Mouse (Mus musculus) heart, adult 2 months (tissue): ENCODE data around the gene Spag7. TPM values are rescaled to one million over a fixed set of nuclear protein-coding genes. Genes with fewer than 3 reads are reported as not detected.

Experiments used
- DNase-seq, 2 experiments: peaks; one replicate each; pipeline ENCODE4 v3.0.0; 2021
- H3K27ac ChIP-seq: fragments of 200-600 bp; 2 replicates; pipeline ENCODE4 v1.8.1; 2022
- H3K27me3 ChIP-seq: fragments of 200-500 bp; 2 replicates; pipeline ENCODE4 v1.6.1; 2012; ENCODE audit warnings: mild to moderate bottlenecking, low read length, inconsistent platforms, mixed read lengths; ENCODE audit not compliant: control insufficient read depth, insufficient read depth
- H3K36me3 ChIP-seq: fragments of 200-500 bp; 2 replicates; pipeline ENCODE4 v1.6.1; 2012; ENCODE audit warnings: low read length, inconsistent platforms; ENCODE audit not compliant: control insufficient read depth, insufficient read depth
- H3K4me1 ChIP-seq: fragments of 200-500 bp; 2 replicates; pipeline ENCODE4 v1.6.1; 2011; ENCODE audit warnings: low read length; ENCODE audit not compliant: control insufficient read depth, insufficient read depth
- H3K4me3 ChIP-seq: fragments of 200-600 bp; 2 replicates; pipeline ENCODE4 v1.8.1; 2022
- H3K79me2 ChIP-seq: fragments of 200-500 bp; replicated peaks from 2 replicates; pipeline ENCODE4 v1.6.1; 2012; ENCODE audit warnings: mild to moderate bottlenecking, inconsistent platforms, low read length, moderate library complexity, mixed read lengths; ENCODE audit not compliant: control insufficient read depth, insufficient read depth
- H3K9ac ChIP-seq: fragments of 200-500 bp; 2 replicates; pipeline ENCODE4 v1.6.1; 2012; ENCODE audit warnings: low read depth, mild to moderate bottlenecking, control low read depth, inconsistent platforms, low read length, mixed read lengths
- CTCF ChIP-seq: fragments of 200-600 bp; IDR thresholded peaks from 2 replicates; pipeline ENCODE4 v1.8.1; 2022; ENCODE audit warnings: antibody characterized with exemption, mild to moderate bottlenecking, moderate library complexity
- EP300 ChIP-seq: fragments of 200-500 bp; IDR thresholded peaks from 2 replicates; pipeline ENCODE4 v1.6.1; 2011; ENCODE audit warnings: low read depth, low read length, control low read depth; ENCODE audit not compliant: insufficient read depth
- POLR2A ChIP-seq: fragments of 200-500 bp; IDR thresholded peaks from 2 replicates; pipeline ENCODE4 v1.6.1; 2011; ENCODE audit warnings: mild to moderate bottlenecking, low read depth, low read length, control low read depth; ENCODE audit not compliant: insufficient read depth
- WGBS: fragments of 180-500 bp; shearing (Covaris S2); methylation state at CpG from one replicate; pipeline ENCODE4 v1.1.7; 2018; 5-methylcytosine and 5-hydroxymethylcytosine counted together
- intact Hi-C: fragments of 180-260 bp; cut with DNase I; formaldehyde crosslinking; loops from one replicate; pipeline ENCODE4 v1.15.1; 2025
- polyA plus RNA-seq: library from polyadenylated mRNA; depleted of rRNA; stranded (reverse); fragments of >200 nt; gene quantifications from 2 replicates; pipeline ENCODE4 v1.2.3, GENCODE M21; 2012
- total RNA-seq, 2 experiments: library from RNA; stranded (reverse); gene quantifications; 2 replicates each; pipeline ENCODE4 v1.2.3; 2021

Gene Spag7
- total and polyA plus RNA-seq, 3 experiments = 72.9 to 99.4 (median 82.8) TPM

GRCm38 (mm10) chr11:70657573-70657972 is 11.6 kb downstream of the Spag7 start:
- DNase-seq = peak; percentile 15 to 16
- TF ChIP-seq EP300 (no peak), CTCF (no peak), POLR2A (no peak)
- H3K9ac ChIP-seq = peak overlapping the region; percentile 13
- H3K27ac ChIP-seq = peak overlapping the region; percentile 99
- H3K36me3 ChIP-seq = peaks cover 12% of the 10 kb centered on the region
- no peaks in the 10 kb centered on the region for H3K4me1 ChIP-seq
- H3K4me3 ChIP-seq = peak overlapping the region; percentile 47
- 42% methylated on average over 6 of the region's 6 CpGs for WGBS
- H3K27me3 ChIP-seq = no peaks in the 10 kb centered on the region
- intact Hi-C loops = no loop called here
- peaks cover 4% of the 10 kb centered on the region for H3K79me2 ChIP-seq

GRCm38 (mm10) chr11:70656964-70657363 is 12.3 kb downstream of the Spag7 start, which contains the start of gene Eno3:
Gene Eno3, plus strand, starts transcription at chr11:70657202.
- DNase-seq = peak in 1 of 2 experiments; percentile 51
- no peaks in the 10 kb centered on the region for H3K27me3 ChIP-seq
- peak within 1 kb of the TSS; percentile 77 for H3K9ac ChIP-seq
- H3K36me3 ChIP-seq = peaks cover 14% of the 10 kb centered on the region
- no peak for TF ChIP-seq CTCF
- TF ChIP-seq POLR2A = peak; percentile 65
- peak within 1 kb of the TSS; percentile 99 for H3K27ac ChIP-seq
- 42% methylated on average over 3 of the region's 3 CpGs for WGBS
- H3K4me1 ChIP-seq = peaks cover 1% of the 10 kb centered on the region; the same call in 1 of the 2 replicates
- H3K79me2 ChIP-seq = peaks cover 4% of the 10 kb centered on the region
- H3K4me3 ChIP-seq = peak within 1 kb of the TSS; percentile 100
- intact Hi-C loops = no loop called here

GRCm38 (mm10) chr11:70656456-70656927 is 12.7 kb downstream of the Spag7 start:
- WGBS = 16% methylated on average over 16 of the region's 16 CpGs
- Histone ChIP-seq H3K4me1 (peaks cover 3% of the 10 kb centered on the region; the same call in 1 of the 2 replicates), H3K36me3 (peaks cover 14% of the 10 kb centered on the region), H3K4me3 (peak overlapping the region; percentile 100), H3K9ac (peak overlapping the region; percentile 13), H3K27ac (peak overlapping the region; percentile 99), H3K79me2 (peaks cover 4% of the 10 kb centered on the region), H3K27me3 (no peaks in the 10 kb centered on the region)
- peak; percentile 81 to 86 for DNase-seq
- TF ChIP-seq POLR2A (peak; percentile 62), CTCF (no peak), EP300 (no peak)
- intact Hi-C loops = no loop called here

- peak; percentile 82 to 83 for DNase-seq
- peaks cover 4% of the 10 kb centered on the region for H3K79me2 ChIP-seq
- H3K27me3 ChIP-seq = no peaks in the 10 kb centered on the region
- H3K36me3 ChIP-seq = peaks cover 17% of the 10 kb centered on the region
- H3K4me1 ChIP-seq = peaks cover 3% of the 10 kb centered on the region; the same call in 1 of the 2 replicates
- WGBS = 2% methylated on average over 61 of the region's 61 CpGs
- peak overlapping the region; percentile 77 for H3K9ac ChIP-seq
- peak overlapping the region; percentile 100 for H3K4me3 ChIP-seq
- peak overlapping the region; percentile 99 for H3K27ac ChIP-seq
- no peak for TF ChIP-seq CTCF
- TF ChIP-seq POLR2A = no peak; the same call in 1 of the 2 replicates
- TF ChIP-seq EP300 = no peak
- intact Hi-C loops = loop anchor here (2.0 kb wide), 1 partner anchor 13 kb away; the partner anchor contains the start of gene Spag7
Observed at GRCm38 (mm10) chr11:70655571-70656455, 13.4 kb downstream of the Spag7 start.

GRCm38 (mm10) chr11:70654923-70655570 is 14.2 kb downstream of the Spag7 start:
- 1% methylated on average over 48 of the region's 48 CpGs for WGBS
- no peak for TF ChIP-seq CTCF
- 0 out of 2 replicates have a peak, but pooled peaks have one; percentile 55 for TF ChIP-seq EP300
- TF ChIP-seq POLR2A = peak; percentile 79
- DNase-seq = peak; percentile 89 to 90
- Histone ChIP-seq H3K9ac (peak overlapping the region; percentile 77), H3K79me2 (peaks cover 4% of the 10 kb centered on the region), H3K36me3 (peaks cover 19% of the 10 kb centered on the region), H3K27ac (peak overlapping the region; percentile 99), H3K4me1 (peaks cover 3% of the 10 kb centered on the region; the same call in 1 of the 2 replicates), H3K4me3 (peak overlapping the region; percentile 100), H3K27me3 (no peaks in the 10 kb centered on the region)
- intact Hi-C loops = loop anchor here (2.0 kb wide), 1 partner anchor 14 kb away; the partner anchor contains the start of gene Spag7
